Mouse (Mus musculus) G1E (cell line): ENCODE data around the gene Gxylt1. TPM values are rescaled to one million over a fixed set of nuclear protein-coding genes. Genes with fewer than 3 reads are reported as not detected.

ENCODE experiments used
- ATAC-seq: 2 replicates; pipeline ENCODE4 v1.8.0; 2016; ENCODE audit warnings: mild to moderate bottlenecking; ENCODE audit not compliant: insufficient number of reproducible peaks, poor library complexity, low FRiP score, severe bottlenecking; ENCODE audit errors: extremely low read depth
- DNase-seq: peaks from one replicate; pipeline ENCODE4 v3.0.0; 2012; ENCODE audit warnings: low spot score
- H3K27me3 ChIP-seq: 2 replicates; pipeline ENCODE4 v1.6.1; 2012; ENCODE audit warnings: mild to moderate bottlenecking, low read length, inconsistent platforms; ENCODE audit not compliant: insufficient read depth
- H3K36me3 ChIP-seq: replicated peaks from 2 replicates; pipeline ENCODE3; 2012; ENCODE audit warnings: mild to moderate bottlenecking, inconsistent platforms
- H3K4me1 ChIP-seq: 2 replicates; pipeline ENCODE4 v1.6.1; 2012; ENCODE audit warnings: low read depth, low read length, inconsistent platforms, mixed read lengths; ENCODE audit not compliant: insufficient read depth
- H3K4me3 ChIP-seq: 2 replicates; pipeline ENCODE4 v1.5.1; 2012; ENCODE audit warnings: low read depth, mild to moderate bottlenecking, inconsistent platforms, low read length, moderate library complexity, mixed read lengths
- H3K9me3 ChIP-seq: replicated peaks from 2 replicates; pipeline ENCODE4 v1.6.1; 2012; ENCODE audit warnings: inconsistent platforms
- CTCF ChIP-seq: IDR thresholded peaks from 2 replicates; pipeline ENCODE4 v1.5.1; 2012; ENCODE audit warnings: low read depth, low read length, inconsistent platforms, mixed read lengths
- GATA1 ChIP-seq: IDR thresholded peaks from 2 replicates; pipeline ENCODE4 v1.6.1; 2012; ENCODE audit warnings: borderline replicate concordance, low read length, inconsistent platforms, mixed read lengths
- GATA2 ChIP-seq: IDR thresholded peaks from 2 replicates; pipeline ENCODE4 v1.6.1; 2012; ENCODE audit warnings: low read depth, low read length, inconsistent platforms, borderline replicate concordance
- POLR2AphosphoS5 ChIP-seq: IDR thresholded peaks from 2 replicates; pipeline ENCODE4 v1.6.1; 2012; ENCODE audit warnings: low read depth, low read length, inconsistent platforms; ENCODE audit not compliant: insufficient replicate concordance
- TAL1 ChIP-seq: conservative IDR thresholded peaks from 2 replicates; pipeline ENCODE4 v1.6.1; 2012; ENCODE audit warnings: low read depth, low read length, inconsistent platforms, mixed read lengths
- polyA plus RNA-seq: library from polyadenylated mRNA; stranded (reverse); fragments of >175 nt; gene quantifications from 2 replicates; pipeline ENCODE4 v1.2.3, GENCODE M21; 2012
- total RNA-seq, 2 experiments: library from RNA; stranded (forward) in 1 of 2; stranded (reverse) in 1 of 2; fragments of 200-1000 nt in 1 of 2; fragments of >200 nt in 1 of 2; fragmentation: Nextera tagmentation in 1 of 2; gene quantifications; 2 replicates each; pipeline ENCODE4 v1.2.3; 2014 to 2017

The Gxylt1 gene
- total and polyA plus RNA-seq, 3 experiments = 3.2 to 21.0 (median 18.4) TPM

- no peak for DNase-seq
- no peaks in the 10 kb centered on the region for H3K36me3 ChIP-seq
- H3K9me3 ChIP-seq = no peaks in the 10 kb centered on the region
- no peaks in the 10 kb centered on the region for H3K27me3 ChIP-seq
- no peaks in the 10 kb centered on the region for H3K4me1 ChIP-seq
- TF ChIP-seq CTCF (no peak), TAL1 (no peak), GATA2 (no peak), POLR2AphosphoS5 (no peak), GATA1 (no peak)
- no peak overlapping the region for H3K4me3 ChIP-seq
- no peak for ATAC-seq
Observed at GRCm38 (mm10) chr15:93229028-93229427, 46.0 kb downstream of the Gxylt1 start.

GRCm38 (mm10) chr15:93228375-93228774, 46.6 kb downstream of the Gxylt1 start:
- Histone ChIP-seq H3K27me3 (no peaks in the 10 kb centered on the region), H3K4me1 (no peaks in the 10 kb centered on the region), H3K4me3 (no peak overlapping the region), H3K9me3 (no peaks in the 10 kb centered on the region), H3K36me3 (no peaks in the 10 kb centered on the region)
- DNase-seq = no peak
- TF ChIP-seq GATA1 (no peak), CTCF (no peak), TAL1 (no peak), POLR2AphosphoS5 (no peak), GATA2 (no peak)
- ATAC-seq = no peak

GRCm38 (mm10) chr15:93227764-93228079, 47.3 kb downstream of the Gxylt1 start:
- DNase-seq = no peak
- Histone ChIP-seq H3K4me1 (no peaks in the 10 kb centered on the region), H3K36me3 (no peaks in the 10 kb centered on the region), H3K27me3 (no peaks in the 10 kb centered on the region), H3K4me3 (no peak overlapping the region), H3K9me3 (no peaks in the 10 kb centered on the region)
- no peak for ATAC-seq
- TF ChIP-seq GATA2 (no peak), GATA1 (no peak), TAL1 (no peak), POLR2AphosphoS5 (no peak), CTCF (no peak)

GRCm38 (mm10) chr15:93226930-93227763, 47.8 kb downstream of the Gxylt1 start:
- H3K36me3 ChIP-seq = no peaks in the 10 kb centered on the region
- DNase-seq (no peak), ATAC-seq (no peak)
- no peaks in the 10 kb centered on the region for H3K27me3 ChIP-seq
- TF ChIP-seq TAL1 (no peak), POLR2AphosphoS5 (no peak), GATA2 (no peak), GATA1 (no peak), CTCF (no peak)
- H3K4me3 ChIP-seq = no peak overlapping the region
- H3K9me3 ChIP-seq = no peaks in the 10 kb centered on the region
- H3K4me1 ChIP-seq = no peaks in the 10 kb centered on the region

GRCm38 (mm10) chr15:93222475-93222874, 52.5 kb downstream of the Gxylt1 start:
- no peak for DNase-seq
- Histone ChIP-seq H3K4me3 (no peak overlapping the region), H3K27me3 (no peaks in the 10 kb centered on the region), H3K36me3 (no peaks in the 10 kb centered on the region), H3K4me1 (no peaks in the 10 kb centered on the region), H3K9me3 (peaks cover 2% of the 10 kb centered on the region; the same call in 1 of the 2 replicates)
- TF ChIP-seq POLR2AphosphoS5 (no peak), GATA1 (no peak), CTCF (no peak), TAL1 (no peak), GATA2 (no peak)
- no peak for ATAC-seq

- H3K27me3 ChIP-seq = no peaks in the 10 kb centered on the region
- no peaks in the 10 kb centered on the region for H3K4me1 ChIP-seq
- no peak for ATAC-seq
- DNase-seq = no peak
- peaks cover 15% of the 10 kb centered on the region for H3K9me3 ChIP-seq
- H3K4me3 ChIP-seq = no peak overlapping the region
- H3K36me3 ChIP-seq = no peaks in the 10 kb centered on the region
- no peak for TF ChIP-seq CTCF
Observed at GRCm38 (mm10) chr15:93212617-93213016, 62.4 kb downstream of the Gxylt1 start.

GRCm38 (mm10) chr15:93204861-93205260, 70.1 kb downstream of the Gxylt1 start:
- peaks cover 4% of the 10 kb centered on the region for H3K9me3 ChIP-seq
- ATAC-seq (no peak), DNase-seq (no peak)
- no peaks in the 10 kb centered on the region for H3K27me3 ChIP-seq
- no peak overlapping the region for H3K4me3 ChIP-seq
- no peaks in the 10 kb centered on the region for H3K4me1 ChIP-seq
- TF ChIP-seq CTCF (no peak), TAL1 (no peak), GATA1 (no peak), POLR2AphosphoS5 (no peak), GATA2 (no peak)
- H3K36me3 ChIP-seq = no peaks in the 10 kb centered on the region
